Mouse (Mus musculus) cerebellum, postnatal 4 days (tissue): Measurements from ENCODE around the gene Zfp106.
A peak's percentile ranks its signal among the peaks of the same experiment; 100 is the strongest.
"Not testable (repeated sequence)": the region's sequence is repeated elsewhere in the genome, so short reads cannot be mapped to it uniquely, and the experiment has no call there.

Experiments used
- DNase-seq, 2 experiments: peaks; one replicate each; pipeline ENCODE4 v3.0.0; 2022; ENCODE audit warnings: low spot score in 2 of 2, mixed read lengths in 1 of 2

Zfp106 gene

GRCm38 (mm10) chr2:120563235-120563990, at the start of gene Zfp106:
Gene Zfp106, minus strand, starts transcription at chr2:120563843.
- peak; percentile 72 to 77 for DNase-seq

GRCm38 (mm10) chr2:120608830-120609723, 45.4 kb upstream of the Zfp106 start, which contains the start of the genes Haus2 and Lrrc57:
Gene Haus2, plus strand, starts transcription at chr2:120609383.
Gene Lrrc57, minus strand, starts transcription at chr2:120609520.
- DNase-seq, result peak; percentile 85 to 92

GRCm38 (mm10) chr2:120606021-120606690, 42.5 kb upstream of the Zfp106 start:
- DNase-seq, result no peak

- DNase-seq, result no peak
Observed at GRCm38 (mm10) chr2:120599506-120599905, 35.9 kb upstream of the Zfp106 start.

GRCm38 (mm10) chr2:120597734-120598133, 34.1 kb upstream of the Zfp106 start:
- DNase-seq, result no peak

- DNase-seq, result no peak
Observed at GRCm38 (mm10) chr2:120592227-120592626, 28.6 kb upstream of the Zfp106 start.

- DNase-seq, result no peak
Observed at GRCm38 (mm10) chr2:120589759-120590158, 26.1 kb upstream of the Zfp106 start.

- DNase-seq, result no peak
Observed at GRCm38 (mm10) chr2:120578286-120578685, 14.6 kb upstream of the Zfp106 start.

GRCm38 (mm10) chr2:120577799-120578198, 14.2 kb upstream of the Zfp106 start:
- DNase-seq, result no peak

- DNase-seq, result no peak
Observed at GRCm38 (mm10) chr2:120575978-120576377, 12.3 kb upstream of the Zfp106 start.

- no peak for DNase-seq
Observed at GRCm38 (mm10) chr2:120575121-120575520, 11.5 kb upstream of the Zfp106 start.

GRCm38 (mm10) chr2:120572161-120572560, 8.5 kb upstream of the Zfp106 start:
- not testable (repeated sequence) for DNase-seq

GRCm38 (mm10) chr2:120571081-120571480, 7.4 kb upstream of the Zfp106 start:
- no peak for DNase-seq

- no peak for DNase-seq
Observed at GRCm38 (mm10) chr2:120567798-120568320, 4.2 kb upstream of the Zfp106 start.

- DNase-seq, result peak; percentile 85 to 94
Observed at GRCm38 (mm10) chr2:120566886-120567797, 3.5 kb upstream of the Zfp106 start, which contains the start of gene Snap23. Gene Snap23, plus strand, starts transcription at chr2:120567671.

- DNase-seq, result no peak
Observed at GRCm38 (mm10) chr2:120565363-120565762, 1.7 kb upstream of the Zfp106 start.

- not testable (repeated sequence) for DNase-seq
Observed at GRCm38 (mm10) chr2:120564548-120565188, 1.0 kb upstream of the Zfp106 start.

GRCm38 (mm10) chr2:120562859-120563234, 796 bp downstream of the Zfp106 start:
- no peak for DNase-seq

- no peak for DNase-seq
Observed at GRCm38 (mm10) chr2:120561524-120561923, 2.1 kb downstream of the Zfp106 start.

GRCm38 (mm10) chr2:120558813-120559212, 4.8 kb downstream of the Zfp106 start:
- no peak for DNase-seq
